Mouse (Mus musculus): ENCODE data around the gene Aven.

Aven gene

GRCm38 (mm10) chr2:112557453-112557852 is 64.7 kb downstream of the Aven start:
- DNase-seq = no peak

- DNase-seq = no peak
Observed at GRCm38 (mm10) chr2:112561549-112561948, 68.8 kb downstream of the Aven start.

GRCm38 (mm10) chr2:112565060-112565459 is 72.3 kb downstream of the Aven start:
- DNase-seq = no peak

GRCm38 (mm10) chr2:112566290-112567085 is 73.7 kb downstream of the Aven start:
- DNase-seq = no peak

GRCm38 (mm10) chr2:112567786-112568185 is 75.0 kb downstream of the Aven start:
- peak; percentile 40 to 75 for DNase-seq

GRCm38 (mm10) chr2:112590985-112591384 is 98.2 kb downstream of the Aven start:
- peak in 1 of 2 experiments; percentile 48 for DNase-seq

GRCm38 (mm10) chr2:112591451-112591871 is 98.7 kb downstream of the Aven start:
- peak; percentile 76 to 84 for DNase-seq

- DNase-seq = no peak
Observed at GRCm38 (mm10) chr2:112593322-112593721, 100.6 kb downstream of the Aven start.

GRCm38 (mm10) chr2:112593781-112594180 is 101.0 kb downstream of the Aven start:
- DNase-seq = no peak

- DNase-seq = no peak
Observed at GRCm38 (mm10) chr2:112595807-112596206, 103.0 kb downstream of the Aven start.

GRCm38 (mm10) chr2:112596415-112596814 is 103.7 kb downstream of the Aven start:
- DNase-seq = no peak

GRCm38 (mm10) chr2:112597064-112597463 is 104.3 kb downstream of the Aven start:
- no peak for DNase-seq

GRCm38 (mm10) chr2:112600222-112600621 is 107.5 kb downstream of the Aven start:
- peak; percentile 33 to 37 for DNase-seq

GRCm38 (mm10) chr2:112602487-112602886 is 109.7 kb downstream of the Aven start:
- DNase-seq = no peak

- DNase-seq = peak in 1 of 2 experiments; percentile 45
Observed at GRCm38 (mm10) chr2:112606536-112606935, 113.8 kb downstream of the Aven start.

GRCm38 (mm10) chr2:112612628-112613027 is 119.9 kb downstream of the Aven start:
- no peak for DNase-seq

GRCm38 (mm10) chr2:112614375-112614774 is 121.6 kb downstream of the Aven start:
- peak in 1 of 2 experiments; percentile 21 for DNase-seq

- no peak for DNase-seq
Observed at GRCm38 (mm10) chr2:112617206-112617605, 124.4 kb downstream of the Aven start.

- DNase-seq = no peak
Observed at GRCm38 (mm10) chr2:112625156-112625555, 132.4 kb downstream of the Aven start.

- DNase-seq = no peak
Observed at GRCm38 (mm10) chr2:112630669-112631068, 137.9 kb downstream of the Aven start.

- no peak for DNase-seq
Observed at GRCm38 (mm10) chr2:112632536-112632935, 139.8 kb downstream of the Aven start.

- DNase-seq = peak; percentile 66 to 80
Observed at GRCm38 (mm10) chr2:112637206-112637605, 144.4 kb downstream of the Aven start.

- DNase-seq = no peak
Observed at GRCm38 (mm10) chr2:112653836-112654235, 161.1 kb downstream of the Aven start.

- no peak for DNase-seq
Observed at GRCm38 (mm10) chr2:112656131-112656530, 163.4 kb downstream of the Aven start.

- DNase-seq = no peak
Observed at GRCm38 (mm10) chr2:112669461-112669860, 176.7 kb downstream of the Aven start.

All from cerebellum, postnatal 25 days (tissue).